Comparison of ENCODE assay signal across 14 mouse cellular contexts in the genomic region with DNA sequence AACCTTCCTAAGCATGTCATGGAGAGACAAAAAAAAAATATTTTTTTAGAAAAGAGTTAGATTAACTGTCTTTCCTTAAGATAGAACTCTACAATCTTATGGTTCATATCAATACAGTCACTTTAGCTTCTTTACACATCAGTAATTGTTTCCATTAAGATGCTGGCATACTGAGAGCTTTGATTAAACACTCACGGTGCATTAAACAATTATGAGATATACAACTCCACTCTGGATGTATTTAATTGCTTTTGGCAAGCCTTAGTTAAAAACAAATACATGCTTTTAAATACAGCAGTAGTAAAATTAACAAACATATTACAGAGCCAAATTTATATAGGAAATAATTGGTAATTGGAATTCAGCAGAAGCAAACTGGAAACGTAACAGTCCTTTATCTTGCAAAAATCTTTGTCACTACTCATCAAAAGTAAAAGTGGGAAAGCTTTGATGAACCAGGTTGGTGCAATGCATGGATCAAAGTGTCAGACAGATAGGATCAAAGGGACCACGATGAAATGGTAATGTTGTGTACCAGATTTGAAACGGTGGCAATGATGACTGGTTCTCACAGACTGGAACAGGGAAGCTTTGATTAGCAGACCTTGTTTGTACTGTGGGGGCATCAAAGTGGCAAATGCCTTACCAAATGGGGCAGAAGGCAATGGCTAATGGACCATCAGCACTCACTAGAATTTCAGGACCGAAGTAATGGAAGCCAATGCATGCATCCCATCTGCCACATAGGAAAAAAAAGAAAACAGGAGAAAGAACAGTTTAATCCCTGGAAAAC.
"Had no signal": no experiment of that assay in that cellular context is flagged by ENCODE, and none has a peak within 500 bp of the region (broad histone marks: within the 10 kb centered on the region; RNA-seq: fewer than 3 reads in every experiment).

No protein-coding gene starts in this region.

- ATAC-seq: liver, postnatal 0 days; midbrain, embryonic 13.5 days had no signal

- H3K36me3 ChIP-seq: kidney, embryonic 15.5 days; limb, embryonic 12.5 days; liver, embryonic 13.5 days; midbrain, embryonic 13.5 days; neural tube, embryonic 15.5 days had no signal

- H3K4me2 ChIP-seq: kidney, embryonic 15.5 days; limb, embryonic 12.5 days; liver, embryonic 13.5 days; midbrain, embryonic 13.5 days; neural tube, embryonic 15.5 days had no signal

- H3K4me1 ChIP-seq: kidney, embryonic 15.5 days; limb, embryonic 12.5 days; liver, embryonic 13.5 days; midbrain, embryonic 13.5 days; neural tube, embryonic 15.5 days had no signal

- H3K27me3 ChIP-seq: kidney, embryonic 15.5 days; limb, embryonic 12.5 days; liver, embryonic 13.5 days; midbrain, embryonic 13.5 days; neural tube, embryonic 15.5 days had no signal

- DNase-seq: kidney, postnatal 14 days; liver; liver, embryonic 13.5 days; liver, postnatal 0 days; right cerebral cortex, postnatal 4 days; spleen, adult 18-20 months; thymus, adult 2 months; thymus, postnatal 36 days had no signal

- H3K4me3 ChIP-seq: kidney, embryonic 15.5 days; left cerebral cortex, adult 2 months; limb, embryonic 12.5 days; liver, embryonic 13.5 days; midbrain, embryonic 13.5 days; myocyte; neural tube, embryonic 15.5 days had no signal

- H3K9ac ChIP-seq: kidney, embryonic 15.5 days; limb, embryonic 12.5 days; liver, embryonic 13.5 days; liver, postnatal 0 days; midbrain, embryonic 13.5 days; neural tube, embryonic 15.5 days had no signal

- H3K9me3 ChIP-seq: kidney, embryonic 15.5 days; limb, embryonic 12.5 days; liver, embryonic 13.5 days; midbrain, embryonic 13.5 days; neural tube, embryonic 15.5 days had no signal

- H3K27ac ChIP-seq: kidney, embryonic 15.5 days; left cerebral cortex, adult 2 months; limb, embryonic 12.5 days; liver, embryonic 13.5 days; midbrain, embryonic 13.5 days; neural tube, embryonic 15.5 days had no signal
